Comparison of ENCODE assay signal across 24 mouse cellular contexts in genomic region chr4:48750087-48750486, GRCm38 (mm10).
A peak's percentile ranks its signal among the peaks of the same experiment; 100 is the strongest.
DNase-seq lines count a peak whose midpoint lies in the region; ATAC-seq and TF ChIP-seq lines count a peak whose summit lies in the region.
"Had no signal": no experiment of that assay in that cellular context is flagged by ENCODE, and none has a peak within 500 bp of the region (broad histone marks: within the 10 kb centered on the region; RNA-seq: fewer than 3 reads in every experiment).

No protein-coding gene starts in this region.

- no peak overlapping the region for H3K4me2 ChIP-seq in forebrain, embryonic 14.5 days (ENCODE audit: low read length)
- H3K4me2 ChIP-seq in heart, embryonic 14.5 days (ENCODE audit: low read length): no peak overlapping the region
- H3K4me2 ChIP-seq in kidney, embryonic 16.5 days (replicated peaks; ENCODE audit: low read depth, low read length): no peak overlapping the region
- H3K4me2 ChIP-seq in lung, postnatal 0 days (replicated peaks; ENCODE audit: low read depth, low read length): no peak overlapping the region
- H3K4me2 ChIP-seq: hindbrain, embryonic 13.5 days; liver, embryonic 12.5 days had no signal

- TF ChIP-seq EP300 in heart, adult 2 months (IDR thresholded peaks at IDR 0.05; ENCODE audit: insufficient read depth, low read depth, low read length): no peak
- TF ChIP-seq EP300 in lung, postnatal 0 days (IDR thresholded peaks at IDR 0.05): no peak

- no peak overlapping the region for H3K9ac ChIP-seq in forebrain, embryonic 14.5 days (ENCODE audit: low read length)
- H3K9ac ChIP-seq in heart, embryonic 14.5 days (ENCODE audit: low read length): no peak overlapping the region
- no peak overlapping the region for H3K9ac ChIP-seq in heart, adult 2 months (ENCODE audit: low read depth, low read length)
- H3K9ac ChIP-seq in kidney, embryonic 16.5 days (replicated peaks; ENCODE audit: low read length): no peak overlapping the region
- H3K9ac ChIP-seq in lung, postnatal 0 days (replicated peaks; ENCODE audit: low read depth): no peak overlapping the region
- H3K9ac ChIP-seq: hindbrain, embryonic 13.5 days; liver, embryonic 12.5 days; liver, postnatal 0 days had no signal

- intact Hi-C loops in heart, adult 2 months (cut with DNase I): no loop called here

- H3K79me2 ChIP-seq in heart, adult 2 months (replicated peaks; ENCODE audit: control insufficient read depth, insufficient read depth, low read length): no peaks in the 10 kb centered on the region

- no peak overlapping the region for H3K27ac ChIP-seq in forebrain, embryonic 14.5 days (ENCODE audit: low read depth, low read length)
- no peak overlapping the region for H3K27ac ChIP-seq in forebrain, embryonic 10.5 days
- peak overlapping the region in 1 of 2 experiments; percentile 9; a peak in 1 of 4 replicates for H3K27ac ChIP-seq in heart, embryonic 14.5 days (replicated peaks in 1 of 2; ENCODE audit: control insufficient read depth in 1 of 2, insufficient read depth in 1 of 2, low read depth in 2 of 2, low read length in 2 of 2)
- H3K27ac ChIP-seq in heart, adult 2 months: no peak overlapping the region
- H3K27ac ChIP-seq in kidney, embryonic 16.5 days (ENCODE audit: low read length): no peak overlapping the region
- H3K27ac ChIP-seq in lung, postnatal 0 days (ENCODE audit: low read length): no peak overlapping the region
- H3K27ac ChIP-seq: hindbrain, embryonic 13.5 days; liver, embryonic 12.5 days had no signal

- H3K27me3 ChIP-seq in forebrain, embryonic 14.5 days (replicated peaks; ENCODE audit: control insufficient read depth, insufficient read depth, low read length): no peaks in the 10 kb centered on the region
- no peaks in the 10 kb centered on the region for H3K27me3 ChIP-seq in forebrain, embryonic 10.5 days (ENCODE audit: poor library complexity, severe bottlenecking)
- H3K27me3 ChIP-seq in heart, embryonic 14.5 days (ENCODE audit: control insufficient read depth, insufficient read depth, low read length): no peaks in the 10 kb centered on the region
- no peaks in the 10 kb centered on the region for H3K27me3 ChIP-seq in heart, adult 2 months (ENCODE audit: control insufficient read depth, insufficient read depth, low read length)
- H3K27me3 ChIP-seq in kidney, embryonic 16.5 days (ENCODE audit: insufficient read depth, low read length): no peaks in the 10 kb centered on the region
- no peaks in the 10 kb centered on the region for H3K27me3 ChIP-seq in lung, postnatal 0 days (replicated peaks; ENCODE audit: insufficient read depth, low read length)
- H3K27me3 ChIP-seq: hindbrain, embryonic 13.5 days; liver, embryonic 12.5 days had no signal

- no peaks in the 10 kb centered on the region for H3K4me1 ChIP-seq in forebrain, embryonic 14.5 days (ENCODE audit: control insufficient read depth, insufficient read depth, low read length)
- no peaks in the 10 kb centered on the region for H3K4me1 ChIP-seq in forebrain, embryonic 10.5 days
- H3K4me1 ChIP-seq in heart, embryonic 14.5 days (ENCODE audit: control insufficient read depth in 2 of 2, insufficient read depth in 2 of 2, low read length in 2 of 2): peaks cover 2 to 7% of the 10 kb centered on the region in 2 experiments
- H3K4me1 ChIP-seq in heart, adult 2 months (ENCODE audit: control insufficient read depth, insufficient read depth, low read length): no peaks in the 10 kb centered on the region; the same call in 1 of the 2 replicates
- H3K4me1 ChIP-seq in kidney, embryonic 16.5 days (ENCODE audit: insufficient read depth, low read length): 0 out of 2 replicates have a peak, but pooled peaks cover 7% of the 10 kb centered on the region
- H3K4me1 ChIP-seq in lung, postnatal 0 days (ENCODE audit: insufficient read depth, low read depth, low read length): peaks cover 4% of the 10 kb centered on the region; the same call in 1 of the 2 replicates
- H3K4me1 ChIP-seq: liver, embryonic 12.5 days had no signal

- H3K36me3 ChIP-seq in forebrain, embryonic 14.5 days (ENCODE audit: control insufficient read depth, insufficient read depth, low read length): no peaks in the 10 kb centered on the region
- no peaks in the 10 kb centered on the region for H3K36me3 ChIP-seq in forebrain, embryonic 10.5 days (replicated peaks)
- H3K36me3 ChIP-seq in heart, embryonic 14.5 days (ENCODE audit: control insufficient read depth, insufficient read depth, low read length): no peaks in the 10 kb centered on the region
- no peaks in the 10 kb centered on the region for H3K36me3 ChIP-seq in heart, adult 2 months (ENCODE audit: control insufficient read depth, insufficient read depth, low read length)
- H3K36me3 ChIP-seq in kidney, embryonic 16.5 days (ENCODE audit: insufficient read depth, low read length): no peaks in the 10 kb centered on the region
- no peaks in the 10 kb centered on the region for H3K36me3 ChIP-seq in lung, postnatal 0 days (ENCODE audit: insufficient read depth, low read length)
- H3K36me3 ChIP-seq: G1E; hindbrain, embryonic 13.5 days; liver, embryonic 12.5 days had no signal

- DNase-seq in forebrain, embryonic 14.5 days (ENCODE audit: low spot score): peak; percentile 36
- DNase-seq in forebrain, embryonic 10.5 days (ENCODE audit: extremely low spot score, low spot score): no peak
- DNase-seq in heart, adult 2 months: no peak
- DNase-seq in kidney, postnatal 10 days: no peak
- DNase-seq in lung, postnatal 0 days (ENCODE audit: low spot score): peak; percentile 44
- DNase-seq in lung, postnatal 14 days: no peak
- DNase-seq: adrenal gland, adult 8-10 months; cerebellum, adult 8-10 months; cerebellum, postnatal 25 days; gastrocnemius, postnatal 25 days; heart, postnatal 36 days; kidney, adult 11 months; layer of hippocampus, postnatal 36 days; left cerebral cortex, postnatal 4 days; liver, postnatal 0 days; midbrain, embryonic 14.5 days; retina, postnatal 1 day; right cerebral cortex, postnatal 14 days; thymus, postnatal 4 days had no signal

- TF ChIP-seq POLR2A in heart, adult 2 months (IDR thresholded peaks at IDR 0.05; ENCODE audit: insufficient read depth, low read depth, low read length): no peak

- TF ChIP-seq CTCF in heart, adult 2 months (IDR thresholded peaks at IDR 0.05): no peak
- no peak for TF ChIP-seq CTCF in lung, postnatal 0 days (IDR thresholded peaks at IDR 0.05)

- H3K9me3 ChIP-seq in forebrain, embryonic 14.5 days (replicated peaks; ENCODE audit: control insufficient read depth, low read length): no peaks in the 10 kb centered on the region
- no peaks in the 10 kb centered on the region for H3K9me3 ChIP-seq in forebrain, embryonic 10.5 days
- 0 out of 2 replicates have a peak, but pooled peaks cover 3% of the 10 kb centered on the region for H3K9me3 ChIP-seq in heart, embryonic 14.5 days (ENCODE audit: control insufficient read depth, low read length)
- no peaks in the 10 kb centered on the region for H3K9me3 ChIP-seq in kidney, embryonic 16.5 days (ENCODE audit: low read length)
- no peaks in the 10 kb centered on the region for H3K9me3 ChIP-seq in lung, postnatal 0 days (ENCODE audit: low read length)
- H3K9me3 ChIP-seq: hindbrain, embryonic 13.5 days; liver, embryonic 12.5 days had no signal

- WGBS in forebrain, embryonic 14.5 days: 47% methylated on average over 5 of the region's 5 CpGs
- WGBS in forebrain, embryonic 10.5 days: 88% methylated on average over 5 of the region's 5 CpGs
- WGBS in heart, embryonic 14.5 days: 49% methylated on average over 5 of the region's 5 CpGs
- 33% methylated on average over 5 of the region's 5 CpGs for WGBS in heart, adult 2 months
- WGBS in kidney, embryonic 16.5 days: 82% methylated on average over 5 of the region's 5 CpGs
- WGBS in lung, postnatal 0 days: 26% methylated on average over 5 of the region's 5 CpGs

- H3K4me3 ChIP-seq in forebrain, embryonic 14.5 days (ENCODE audit: low read depth, low read length): no peak overlapping the region
- no peak overlapping the region for H3K4me3 ChIP-seq in forebrain, embryonic 10.5 days
- H3K4me3 ChIP-seq in heart, embryonic 14.5 days (ENCODE audit: control insufficient read depth in 1 of 2, insufficient read depth in 1 of 2, low read depth in 1 of 2, low read length in 2 of 2): no peak overlapping the region
- no peak overlapping the region for H3K4me3 ChIP-seq in heart, adult 2 months
- H3K4me3 ChIP-seq in kidney, embryonic 16.5 days (ENCODE audit: low read length): no peak overlapping the region
- H3K4me3 ChIP-seq in lung, postnatal 0 days (ENCODE audit: low read depth, low read length): no peak overlapping the region
- H3K4me3 ChIP-seq: hindbrain, embryonic 13.5 days; liver, embryonic 12.5 days had no signal

- no peak for ATAC-seq in forebrain, embryonic 14.5 days
- ATAC-seq in heart, embryonic 14.5 days (ENCODE audit: insufficient number of reproducible peaks, insufficient read depth, low FRiP score, low read depth): peak; percentile 56; the same call in 1 of the 2 replicates
- ATAC-seq in kidney, embryonic 16.5 days (ENCODE audit: low FRiP score, low TSS enrichment): 0 out of 2 replicates have a peak, but pooled peaks have one; percentile 24
- peak; percentile 37; the same call in 1 of the 2 replicates for ATAC-seq in lung, postnatal 0 days
- ATAC-seq: liver, embryonic 12.5 days; liver, postnatal 0 days had no signal

Comparison
In these comparisons a context has a peak if more than half of its experiments do, and no peak if none do; other contexts are left out.
1. DNase-seq: peak in forebrain, embryonic 14.5 days (single experiment) and lung, postnatal 0 days (single experiment); none in forebrain, embryonic 10.5 days (single experiment), heart, adult 2 months (0 of 2), kidney, postnatal 10 days (single experiment) and lung, postnatal 14 days (single experiment).